Mouse (Mus musculus) heart, adult 18-20 months (tissue): ENCODE measurements around the gene Zgpat. TPM values are rescaled to one million over a fixed set of nuclear protein-coding genes. Genes with fewer than 3 reads are reported as not detected.

Experiments used
- total RNA-seq, 2 experiments: library from RNA; stranded (reverse); gene quantifications; 2 replicates each; pipeline ENCODE4 v1.2.3; 2021

Zgpat gene
- total RNA-seq, 2 experiments from 2014 or later, result 15.3 to 18.0 TPM

Other genes starting within 250 kb of the Zgpat start
- under 1 TPM in 1 of 2 experiments, not detected in 1; 0.03 TPM for gene Kcnq2, start 229.6 kb upstream of the Zgpat start, total RNA-seq
- 1,000 to 10,000 TPM; 1,477 to 1,557 TPM for gene Eef1a2, start 207.9 kb upstream of the Zgpat start, total RNA-seq
- 10 to 100 TPM; 47.6 to 56.8 TPM for gene Ppdpf, start 177.7 kb upstream of the Zgpat start, total RNA-seq
- under 1 TPM in 1 of 2 experiments, not detected in 1; 0.08 TPM for gene Ptk6, start 162.1 kb upstream of the Zgpat start, total RNA-seq
- under 1 TPM; 0.35 to 0.44 TPM for gene Srms, start 151.7 kb upstream of the Zgpat start, total RNA-seq
- gene Fndc11, start 144.9 kb upstream of the Zgpat start, total RNA-seq, result not detected
- gene Helz2, start 122.9 kb upstream of the Zgpat start, total RNA-seq, result 10 to 100 TPM in 1 of 2 experiments, 1 to 10 TPM in 1; 8.4 to 11.1 TPM
- 1 to 10 TPM; 8.9 to 9.5 TPM for gene Gmeb2, start 76.9 kb upstream of the Zgpat start, total RNA-seq
- gene Stmn3, start 50.4 kb upstream of the Zgpat start, total RNA-seq, result under 1 TPM in 1 of 2 experiments, not detected in 1; 0.41 TPM
- gene Rtel1, start 45.2 kb upstream of the Zgpat start, total RNA-seq, result 10 to 100 TPM in 1 of 2 experiments, 1 to 10 TPM in 1; 7.2 to 11.3 TPM
- gene Arfrp1, start 476 bp downstream of the Zgpat start, total RNA-seq, result 10 to 100 TPM; 50.7 to 65.7 TPM
- 1 to 10 TPM; 3.3 to 6.3 TPM for gene Lime1, start 15.2 kb downstream of the Zgpat start, total RNA-seq
- gene Zbtb46, start 94.5 kb downstream of the Zgpat start, total RNA-seq, result 10 to 100 TPM in 1 of 2 experiments, 1 to 10 TPM in 1; 9.4 to 11.2 TPM
- not detected for gene Abhd16b, start 128.3 kb downstream of the Zgpat start, total RNA-seq
- 10 to 100 TPM; 63.9 to 65.2 TPM for gene Tpd52l2, start 132.2 kb downstream of the Zgpat start, total RNA-seq
- 10 to 100 TPM; 59.0 to 64.0 TPM for gene Dnajc5, start 155.6 kb downstream of the Zgpat start, total RNA-seq
- gene Uckl1, start 220.0 kb downstream of the Zgpat start, total RNA-seq, result 10 to 100 TPM; 32.5 to 34.1 TPM
- 10 to 100 TPM; 35.9 to 37.7 TPM for gene Prpf6, start 226.9 kb downstream of the Zgpat start, total RNA-seq
- gene Zfp512b, start 227.9 kb downstream of the Zgpat start, total RNA-seq, result 10 to 100 TPM in 1 of 2 experiments, 1 to 10 TPM in 1; 9.7 to 10.8 TPM
- 1 to 10 TPM; 1.6 to 2.3 TPM for gene Samd10, start 234.3 kb downstream of the Zgpat start, total RNA-seq